Mouse (Mus musculus) adrenal gland, adult (tissue): ENCODE measurements around the gene Mrto4.
"Not testable (repeated sequence)": the region's sequence is repeated elsewhere in the genome, so short reads cannot be mapped to it uniquely, and the experiment has no call there.

Source experiments
- DNase-seq, 2 experiments: peaks; one replicate each; pipeline ENCODE4 v3.0.0; 2022 to 2023; ENCODE audit warnings: low spot score in 1 of 2; ENCODE audit not compliant: inconsistent age in 2 of 2

Gene Mrto4

GRCm38 (mm10) chr4:139351931-139352711 is at the start of gene Mrto4, which contains the start of the genes Emc1 and Ubr4:
Gene Mrto4, minus strand, starts transcription at chr4:139352576.
Gene Emc1, plus strand, starts transcription at chr4:139352587.
Gene Ubr4, plus strand, starts transcription at chr4:139352609.
- peak; percentile 90 to 97 for DNase-seq

DNA sequence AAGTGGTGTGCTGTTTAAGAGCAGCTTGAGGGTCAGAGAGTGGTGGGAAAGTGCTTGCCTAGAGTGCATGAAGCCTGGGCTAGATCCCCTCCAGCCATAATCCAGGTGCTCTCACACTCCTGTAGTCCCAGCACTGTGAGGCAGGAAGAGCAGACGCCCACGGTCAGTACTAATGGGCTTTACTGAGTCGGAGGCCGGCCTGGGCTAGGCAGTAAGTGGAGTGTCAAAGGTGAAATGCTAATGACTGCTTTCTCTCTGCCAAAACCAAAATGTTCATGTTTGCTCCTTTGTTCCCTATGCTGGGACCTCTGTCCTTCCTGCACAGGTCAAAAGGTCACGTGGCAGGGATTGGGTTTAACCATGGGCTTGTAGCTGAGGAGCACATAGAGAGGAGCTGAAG is 48.1 kb upstream of the Mrto4 start:
- no peak for DNase-seq

- DNase-seq = no peak
Measured at GRCm38 (mm10) chr4:139395431-139395830, 43.1 kb upstream of the Mrto4 start.

DNA sequence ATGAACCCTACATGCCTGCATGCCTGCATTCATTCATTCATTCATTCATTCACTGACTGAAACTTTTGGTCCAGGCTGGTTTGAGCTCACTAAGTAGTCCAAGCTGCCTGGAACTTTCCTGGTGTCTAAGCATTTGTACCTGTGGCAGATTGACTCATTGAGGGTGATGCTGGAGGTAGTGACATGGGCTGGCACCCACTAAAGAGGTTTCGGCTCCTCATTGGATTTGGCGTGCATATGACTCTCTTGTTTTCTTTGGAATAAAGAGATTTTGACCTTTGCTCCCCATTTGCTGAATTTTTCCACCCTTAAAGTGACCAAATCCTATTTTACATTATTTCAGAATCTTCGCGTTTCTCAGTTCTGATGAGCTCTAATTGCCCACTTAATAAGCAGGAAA is 37.2 kb upstream of the Mrto4 start:
- no peak for DNase-seq

- peak; percentile 44 to 77 for DNase-seq
Measured at GRCm38 (mm10) chr4:139386869-139387319, 34.5 kb upstream of the Mrto4 start.

- DNase-seq = not testable (repeated sequence)
Measured at GRCm38 (mm10) chr4:139385841-139386240, 33.5 kb upstream of the Mrto4 start.

- no peak for DNase-seq
Measured at GRCm38 (mm10) chr4:139382231-139382630, 29.9 kb upstream of the Mrto4 start.

- DNase-seq = no peak
Measured at GRCm38 (mm10) chr4:139381452-139381845, 29.1 kb upstream of the Mrto4 start.

GRCm38 (mm10) chr4:139380775-139381451 is 28.5 kb upstream of the Mrto4 start:
- DNase-seq = no peak

GRCm38 (mm10) chr4:139380207-139380748 is 27.9 kb upstream of the Mrto4 start:
- peak; percentile 100 for DNase-seq

DNA sequence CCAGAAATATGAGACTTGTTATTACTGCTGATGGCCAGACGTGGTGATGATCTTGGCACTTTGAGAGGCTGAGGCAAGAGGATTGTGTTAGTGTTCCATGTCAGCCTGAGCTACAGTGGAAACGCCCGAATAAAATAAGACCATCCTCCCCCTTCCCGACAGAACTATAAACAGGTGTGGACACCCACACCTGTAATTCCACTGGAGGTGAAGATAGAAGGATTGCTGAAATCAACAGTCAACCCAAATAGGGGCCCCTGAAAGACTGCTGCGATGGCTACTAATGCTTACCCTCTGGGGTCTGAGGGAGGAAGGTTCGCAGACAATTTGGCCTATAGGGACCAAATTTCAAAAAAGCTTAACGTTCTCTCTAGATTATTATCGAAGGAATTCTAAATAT is 27.3 kb upstream of the Mrto4 start:
- peak in 1 of 2 experiments; percentile 44 for DNase-seq

GRCm38 (mm10) chr4:139373531-139373930 is 21.2 kb upstream of the Mrto4 start:
- DNase-seq = no peak

- DNase-seq = no peak
Measured at GRCm38 (mm10) chr4:139373130-139373529, 20.8 kb upstream of the Mrto4 start.

DNA sequence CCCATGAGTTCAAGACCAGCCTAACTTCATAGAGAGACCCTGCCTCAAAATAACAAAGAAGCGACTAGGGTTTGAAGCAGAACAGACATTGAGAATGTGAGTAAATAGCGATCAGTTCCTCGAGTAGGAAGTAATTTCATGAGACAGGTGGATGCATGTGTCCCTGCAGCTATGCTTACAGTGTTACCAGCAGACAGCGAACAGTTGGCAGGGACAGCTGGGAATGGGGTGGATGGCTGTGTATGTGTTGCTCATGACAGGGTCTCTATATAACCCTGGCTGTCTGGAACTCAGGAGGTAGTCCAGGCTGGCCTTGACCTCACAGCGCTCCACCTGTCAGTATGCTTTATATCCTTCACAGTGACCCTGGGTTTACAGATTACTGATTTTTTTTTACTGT is 15.7 kb upstream of the Mrto4 start:
- no peak for DNase-seq

DNA sequence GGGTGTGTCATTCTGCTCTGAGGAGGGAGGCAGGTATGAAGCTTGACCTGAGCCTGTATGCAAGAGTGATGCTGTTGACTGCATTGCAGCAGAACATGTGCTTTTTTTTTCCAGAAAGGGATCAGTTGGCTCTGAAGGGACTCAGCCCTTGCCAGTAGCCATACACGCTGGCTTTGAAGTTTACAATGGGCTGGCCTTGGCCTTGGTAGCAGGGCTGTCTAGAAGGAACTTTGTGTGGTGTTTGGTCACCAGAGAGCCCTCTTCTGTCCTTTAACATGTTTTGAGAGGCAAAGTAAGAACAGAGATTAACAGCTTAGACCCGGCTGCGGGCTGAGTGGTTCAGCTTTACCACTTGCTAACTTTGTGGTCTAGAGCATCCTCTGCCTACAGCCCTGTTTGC is 15.0 kb upstream of the Mrto4 start:
- peak; percentile 70 to 71 for DNase-seq

GRCm38 (mm10) chr4:139360761-139361548 is 8.6 kb upstream of the Mrto4 start:
- no peak for DNase-seq

- DNase-seq = no peak
Measured at GRCm38 (mm10) chr4:139357211-139357610, 4.8 kb upstream of the Mrto4 start.

- DNase-seq = no peak
Measured at GRCm38 (mm10) chr4:139352832-139353231, 456 bp upstream of the Mrto4 start.

GRCm38 (mm10) chr4:139345416-139346019 is 6.9 kb downstream of the Mrto4 start:
- DNase-seq = no peak

- DNase-seq = peak; percentile 53 to 58
Measured at GRCm38 (mm10) chr4:139343718-139344117, 8.7 kb downstream of the Mrto4 start.
